Comparison of ENCODE assay signal across 26 mouse cellular contexts in genomic region chr2:130591016-130591415, GRCm38 (mm10). TPM values are rescaled to one million over a fixed set of nuclear protein-coding genes. Genes with fewer than 3 reads are reported as not detected.
"Had no signal": no experiment of that assay in that cellular context is flagged by ENCODE, and none has a peak within 500 bp of the region (broad histone marks: within the 10 kb centered on the region; RNA-seq: fewer than 3 reads in every experiment).

No protein-coding gene starts in this region.

- H3K27me3 ChIP-seq: midbrain, embryonic 12.5 days; neural tube, embryonic 13.5 days; neural tube, embryonic 15.5 days; stomach, embryonic 15.5 days had no signal

- H3K4me1 ChIP-seq: midbrain, embryonic 10.5 days; neural tube, embryonic 13.5 days; neural tube, embryonic 15.5 days; stomach, embryonic 15.5 days had no signal

- H3K27ac ChIP-seq: midbrain, embryonic 10.5 days; midbrain, embryonic 12.5 days; neural tube, embryonic 13.5 days; neural tube, embryonic 15.5 days; stomach, embryonic 15.5 days; stomach, postnatal 0 days had no signal

- DNase-seq: lung, adult 18-20 months; lung, embryonic 14.5 days; lung, postnatal 10 days; lung, postnatal 4 days; midbrain, embryonic 14.5 days; retina, postnatal 1 day; right cerebral cortex, adult 18-20 months; right cerebral cortex, postnatal 25 days; right cerebral cortex, postnatal 4 days; thymus, adult 2 months; thymus, postnatal 25 days; thymus, postnatal 4 days had no signal

- H3K4me3 ChIP-seq: midbrain, embryonic 10.5 days; midbrain, embryonic 12.5 days; myocyte; neural tube, embryonic 13.5 days; neural tube, embryonic 15.5 days; stomach, embryonic 15.5 days had no signal

RNA-seq across cellular contexts. Expression of gene Avp, which starts 8.7 kb away (rescaled TPM):
- total RNA-seq: megakaryocyte, adult 5-6 weeks; megakaryocyte-erythroid progenitor cell, adult 5-6 weeks had no signal
- polyA plus RNA-seq: liver, embryonic 16.5 days; lung, embryonic 14.5 days; lung, embryonic 16.5 days; midbrain, embryonic 10.5 days; midbrain, embryonic 12.5 days; midbrain, embryonic 14.5 days; myocyte; neural tube, embryonic 11.5 days; neural tube, embryonic 15.5 days; spleen, adult 2 months; stomach, embryonic 15.5 days; urinary bladder, adult 2 months had no signal

RNA-seq across cellular contexts. Expression of gene Oxt, which starts 15.0 kb away (rescaled TPM):
- total RNA-seq: megakaryocyte, adult 5-6 weeks; megakaryocyte-erythroid progenitor cell, adult 5-6 weeks had no signal
- polyA plus RNA-seq: liver, embryonic 16.5 days; lung, embryonic 14.5 days; lung, embryonic 16.5 days; midbrain, embryonic 10.5 days; midbrain, embryonic 12.5 days; myocyte; neural tube, embryonic 13.5 days; neural tube, embryonic 15.5 days; stomach, embryonic 15.5 days; stomach, postnatal 0 days; urinary bladder, adult 2 months had no signal
